Mouse (Mus musculus) liver, embryonic 13.5 days (tissue): ENCODE data around the gene Ear14. TPM values are rescaled to one million over a fixed set of nuclear protein-coding genes. Genes with fewer than 3 reads are reported as not detected.
"Not testable (repeated sequence)": the region's sequence is repeated elsewhere in the genome, so short reads cannot be mapped to it uniquely, and the experiment has no call there.

Source experiments
- ATAC-seq: fragments of 200-750 bp; cut with Nextera tagmentation; 2 replicates; pipeline ENCODE4 v1.8.0; 2017; ENCODE audit warnings: low read depth, mild to moderate bottlenecking, moderate number of reproducible peaks, moderate library complexity
- DNase-seq: peaks from one replicate; pipeline ENCODE4 v3.0.0; 2022
- H3K27ac ChIP-seq: fragments of 300-500 bp; sonication (generic); 2 replicates; pipeline ENCODE4 v1.5.1; 2015; ENCODE audit warnings: moderate library complexity, mild to moderate bottlenecking, inconsistent platforms
- H3K27me3 ChIP-seq: fragments of 300-500 bp; sonication (generic); 2 replicates; pipeline ENCODE4 v1.6.1; 2015; ENCODE audit warnings: mild to moderate bottlenecking, inconsistent platforms
- H3K36me3 ChIP-seq: fragments of 300-500 bp; sonication (generic); 2 replicates; pipeline ENCODE4 v1.6.1; 2015; ENCODE audit warnings: mild to moderate bottlenecking, inconsistent platforms
- H3K4me1 ChIP-seq: fragments of 300-500 bp; sonication (generic); replicated peaks from 2 replicates; pipeline ENCODE4 v1.6.1; 2015; ENCODE audit warnings: inconsistent platforms
- H3K4me2 ChIP-seq: fragments of 300-500 bp; sonication (generic); 2 replicates; pipeline ENCODE4 v1.6.1; 2015; ENCODE audit warnings: inconsistent platforms, mild to moderate bottlenecking, moderate library complexity
- H3K4me3 ChIP-seq: fragments of 300-500 bp; sonication (generic); replicated peaks from 2 replicates; pipeline ENCODE4 v1.5.1; 2015; ENCODE audit warnings: mild to moderate bottlenecking, inconsistent platforms
- H3K9ac ChIP-seq: fragments of 300-500 bp; sonication (generic); 2 replicates; pipeline ENCODE4 v1.6.1; 2015; ENCODE audit warnings: mild to moderate bottlenecking, inconsistent platforms
- H3K9me3 ChIP-seq: fragments of 300-500 bp; sonication (generic); replicated peaks from 2 replicates; pipeline ENCODE4 v1.6.1; 2016; ENCODE audit warnings: inconsistent platforms
- WGBS: fragments of 180-500 bp; shearing (Covaris S2); methylation state at CpG from one replicate; pipeline ENCODE4 v1.1.7; 2015; ENCODE audit not compliant: insufficient replicate concordance; 5-methylcytosine and 5-hydroxymethylcytosine counted together
- polyA plus RNA-seq: library from polyadenylated mRNA; unstranded; fragments of >200 nt; fragmentation: Nextera tagmentation; extraction: Ambion mirVana; gene quantifications from 2 replicates; pipeline ENCODE4 v1.2.1, GENCODE M21; 2015

The Ear14 gene
- not detected in 2 replicates for polyA plus RNA-seq

DNA sequence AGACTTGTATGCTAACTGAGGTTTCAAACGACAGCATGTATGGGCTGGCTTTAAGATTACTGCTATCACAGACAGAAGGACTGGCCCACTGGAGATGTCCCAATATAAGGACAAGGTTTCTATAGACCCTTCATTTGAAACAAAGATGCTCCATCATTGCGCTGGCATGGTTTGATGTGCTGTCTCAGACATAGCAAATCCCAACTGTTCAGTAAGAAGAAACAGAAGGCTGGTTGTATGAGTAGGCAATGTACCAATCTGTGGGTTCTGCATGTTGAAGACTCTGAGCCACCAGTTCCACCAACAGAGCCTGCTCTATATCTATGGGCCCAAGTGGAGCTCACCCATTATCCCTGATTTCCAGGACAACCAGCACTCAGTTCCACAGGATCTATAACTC is at the start of gene Ear14:
Ear14 (plus strand) TSS at position 277 of the 400 bp plus-strand sequence.
- no peak within 1 kb of the TSS for H3K9ac ChIP-seq
- 64% methylated on average over 2 of the region's 2 CpGs for whole genome bisulfite sequencing
- H3K27me3 ChIP-seq, result no peaks in the 10 kb centered on the region
- no peak within 1 kb of the TSS for H3K4me3 ChIP-seq
- DNase-seq (no peak), ATAC-seq (no peak)
- no peaks in the 10 kb centered on the region for H3K36me3 ChIP-seq
- no peak within 1 kb of the TSS for H3K27ac ChIP-seq
- H3K4me2 ChIP-seq, result no peak within 1 kb of the TSS
- H3K4me1 ChIP-seq, result no peaks in the 10 kb centered on the region
- H3K9me3 ChIP-seq, result no peaks in the 10 kb centered on the region

DNA sequence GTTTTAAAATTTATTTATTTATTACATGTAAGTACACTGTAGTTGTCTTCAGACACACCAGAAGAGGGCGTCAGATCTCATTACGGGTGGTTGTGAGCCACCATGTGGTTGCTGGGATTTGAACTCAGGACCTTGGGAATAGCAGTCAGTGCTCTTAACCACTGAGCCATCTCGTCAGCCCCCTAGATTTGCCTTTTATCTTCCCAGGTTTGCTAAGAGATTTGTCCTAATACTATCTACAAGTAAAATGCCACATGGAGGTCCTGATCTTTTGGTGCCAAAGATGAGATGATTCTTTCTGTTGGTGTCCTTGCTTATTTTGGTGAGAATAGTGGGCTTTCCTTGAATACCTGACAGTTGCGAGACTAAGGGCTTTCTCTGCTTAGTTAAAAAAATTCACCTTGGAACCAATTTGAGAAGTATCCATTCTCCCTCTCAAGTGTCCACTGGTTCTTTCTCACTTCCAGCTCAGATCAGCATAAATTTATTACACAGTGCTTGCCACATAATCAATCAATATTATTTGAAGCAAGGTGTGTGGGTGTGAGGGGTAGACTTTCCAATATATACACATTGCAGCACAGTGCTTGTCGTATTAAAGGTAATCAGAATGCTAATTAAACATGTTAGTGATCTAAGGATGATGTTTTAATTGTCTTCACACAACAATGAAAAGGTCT is 47.0 kb upstream of the Ear14 start:
- H3K27me3 ChIP-seq, result no peaks in the 10 kb centered on the region
- DNase-seq, result no peak
- no peak overlapping the region for H3K4me3 ChIP-seq
- H3K4me2 ChIP-seq, result no peak overlapping the region
- no peak overlapping the region for H3K9ac ChIP-seq
- H3K9me3 ChIP-seq, result no peaks in the 10 kb centered on the region
- H3K27ac ChIP-seq, result no peak overlapping the region
- peaks cover 41% of the 10 kb centered on the region for H3K4me1 ChIP-seq
- H3K36me3 ChIP-seq, result no peaks in the 10 kb centered on the region
- ATAC-seq, result no peak
- 74% methylated on average over 5 of the region's 5 CpGs for WGBS

DNA sequence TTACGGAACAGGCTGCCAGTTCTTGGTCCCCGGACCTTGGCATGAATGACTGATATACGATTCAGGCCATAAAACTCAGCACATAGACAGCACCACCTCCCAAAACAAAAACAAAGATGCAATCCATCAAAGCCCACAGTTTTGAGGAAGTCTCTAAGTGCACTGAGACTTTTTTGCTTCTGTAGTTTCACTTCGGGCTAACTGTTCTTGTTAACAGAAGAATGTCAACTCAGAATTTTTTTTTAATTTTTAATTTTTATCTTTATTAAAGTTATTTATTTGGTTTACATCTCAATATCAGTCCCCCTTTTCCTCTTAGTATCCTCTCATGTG is 46.5 kb upstream of the Ear14 start:
- WGBS, result 61% methylated on average over 4 of the region's 4 CpGs
- H3K27me3 ChIP-seq, result no peaks in the 10 kb centered on the region
- H3K27ac ChIP-seq, result no peak overlapping the region
- no peak for DNase-seq
- H3K9me3 ChIP-seq, result no peaks in the 10 kb centered on the region
- peaks cover 39% of the 10 kb centered on the region for H3K4me1 ChIP-seq
- H3K4me2 ChIP-seq, result no peak overlapping the region
- H3K36me3 ChIP-seq, result no peaks in the 10 kb centered on the region
- H3K4me3 ChIP-seq, result no peak overlapping the region
- ATAC-seq, result no peak
- no peak overlapping the region for H3K9ac ChIP-seq

DNA sequence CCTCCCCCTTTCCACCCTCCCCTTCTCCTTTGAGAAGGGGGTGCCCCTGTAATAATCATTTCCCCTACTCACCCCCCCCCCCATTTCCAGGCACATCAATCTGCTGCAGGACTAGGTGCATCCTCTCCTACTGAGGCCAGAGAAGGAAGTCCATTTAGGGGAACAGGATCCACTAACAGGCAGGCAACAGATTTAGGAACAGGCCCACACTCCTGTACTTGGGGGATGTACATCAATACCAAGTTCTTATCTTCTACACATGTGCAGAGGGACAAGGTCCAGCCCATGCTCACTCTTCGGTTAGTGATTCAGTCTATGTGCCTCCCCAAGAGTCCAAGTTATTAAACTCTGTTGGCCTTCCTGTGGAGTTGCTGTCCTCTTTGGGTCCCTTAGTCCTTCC is 46.1 kb upstream of the Ear14 start:
- H3K36me3 ChIP-seq, result no peaks in the 10 kb centered on the region
- no peak overlapping the region for H3K4me2 ChIP-seq
- H3K27ac ChIP-seq, result no peak overlapping the region
- no peaks in the 10 kb centered on the region for H3K9me3 ChIP-seq
- no peaks in the 10 kb centered on the region for H3K27me3 ChIP-seq
- 46% methylated on average over 1 of the region's 1 CpGs for WGBS
- H3K9ac ChIP-seq, result no peak overlapping the region
- no peak for DNase-seq
- no peak for ATAC-seq
- no peak overlapping the region for H3K4me3 ChIP-seq
- peaks cover 35% of the 10 kb centered on the region for H3K4me1 ChIP-seq

DNA sequence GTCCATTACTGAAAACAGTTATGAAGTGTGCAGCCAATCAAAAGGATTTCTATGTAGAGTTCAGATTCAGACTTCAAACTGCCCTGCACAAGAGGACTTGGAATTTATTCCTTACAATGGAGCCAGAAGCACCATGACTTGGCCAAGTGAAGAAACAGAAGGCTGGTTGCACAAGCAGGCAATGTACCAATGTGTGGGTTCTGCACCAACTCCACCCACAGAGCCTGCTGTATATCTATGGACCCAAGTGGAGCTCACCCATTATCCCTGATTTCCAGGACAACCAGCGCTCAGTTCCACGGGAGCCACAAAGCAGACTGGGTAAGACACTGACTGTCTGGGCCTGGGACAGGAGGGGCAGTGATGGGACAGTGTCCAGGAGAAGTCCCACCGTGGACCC is 41.2 kb upstream of the Ear14 start, which contains the start of gene Rnase2b:
Rnase2b (plus strand) TSS at position 285 of the 400 bp plus-strand sequence.
- H3K36me3 ChIP-seq, H3K27ac ChIP-seq, H3K27me3 ChIP-seq, H3K9ac ChIP-seq, H3K4me3 ChIP-seq, H3K9me3 ChIP-seq, ATAC-seq, H3K4me2 ChIP-seq, DNase-seq: not testable (repeated sequence)
- WGBS, result 75% methylated on average over 3 of the region's 3 CpGs
- H3K4me1 ChIP-seq, result peaks cover 18% of the 10 kb centered on the region

DNA sequence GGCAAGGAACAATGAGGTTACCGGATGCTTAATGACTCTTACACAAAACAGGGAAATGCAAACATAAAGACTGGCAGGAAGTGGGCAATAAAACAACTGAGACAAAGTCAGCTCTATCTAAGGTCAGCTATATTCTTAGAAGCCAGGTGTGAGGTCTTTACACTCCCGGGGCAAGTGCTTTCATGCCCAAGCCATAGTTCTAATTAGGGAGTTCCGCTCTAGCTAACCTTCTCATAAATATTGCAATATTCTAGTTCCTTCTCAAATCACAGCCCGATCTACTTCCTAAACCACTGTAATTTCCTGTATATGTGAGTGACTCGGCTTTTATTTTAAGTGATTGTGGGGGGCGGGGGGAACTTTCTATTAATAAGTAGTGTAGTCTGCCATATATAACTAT is 39.9 kb upstream of the Ear14 start:
- not testable (repeated sequence) for H3K9ac ChIP-seq, H3K36me3 ChIP-seq, DNase-seq, H3K4me3 ChIP-seq, H3K4me2 ChIP-seq, ATAC-seq, H3K9me3 ChIP-seq, H3K27ac ChIP-seq, H3K27me3 ChIP-seq
- H3K4me1 ChIP-seq, result peaks cover 14% of the 10 kb centered on the region
- WGBS, result 78% methylated on average over 6 of the region's 6 CpGs

DNA sequence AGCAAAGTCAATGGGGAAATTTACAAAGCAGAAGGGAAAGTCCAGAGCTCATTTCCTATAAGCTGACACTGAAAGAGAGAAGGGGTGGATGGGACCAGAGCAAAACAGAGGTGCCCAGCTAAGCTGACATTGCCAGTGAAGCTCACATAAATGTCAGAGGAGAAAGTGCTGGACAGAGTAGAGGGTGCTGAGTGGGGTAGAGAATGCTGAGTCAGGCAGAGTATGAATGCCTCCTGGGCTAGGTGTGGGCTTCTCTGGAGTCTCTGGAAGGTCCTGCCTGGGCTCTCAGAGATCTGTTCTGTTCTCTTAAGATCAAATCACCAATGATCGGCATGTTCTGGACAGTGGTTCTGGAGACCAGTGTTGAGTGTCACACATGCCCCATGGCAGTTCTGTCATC is 37.8 kb upstream of the Ear14 start:
- Histone ChIP-seq H3K36me3 (no peaks in the 10 kb centered on the region), H3K27ac (no peak overlapping the region), H3K9me3 (no peaks in the 10 kb centered on the region), H3K4me3 (no peak overlapping the region), H3K4me1 (peaks cover 9% of the 10 kb centered on the region), H3K9ac (no peak overlapping the region), H3K4me2 (no peak overlapping the region), H3K27me3 (no peaks in the 10 kb centered on the region)
- DNase-seq (no peak), ATAC-seq (no peak; the same call in 1 of the 2 replicates)
- 81% methylated on average over 1 of the region's 1 CpGs for WGBS

DNA sequence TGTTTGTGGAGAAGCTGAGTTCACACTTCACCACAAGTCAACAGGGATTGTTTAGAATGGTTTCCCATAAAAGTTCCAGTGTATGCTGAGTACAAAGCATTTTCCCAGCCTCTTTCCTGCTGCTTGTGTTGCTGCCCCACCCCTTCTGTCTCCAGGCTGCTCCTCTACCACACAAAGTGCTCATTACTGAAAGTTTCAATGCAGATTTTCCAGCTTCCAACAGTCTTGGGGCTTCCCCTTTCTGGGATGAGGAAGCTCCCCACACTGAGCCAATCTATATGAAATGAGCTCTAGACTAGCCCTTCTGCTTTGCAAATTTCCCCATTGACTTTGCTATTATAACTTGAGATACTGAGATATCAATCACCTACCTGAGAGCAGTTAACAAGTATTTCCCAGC is 37.1 kb upstream of the Ear14 start:
- Histone ChIP-seq H3K27me3 (no peaks in the 10 kb centered on the region), H3K27ac (no peak overlapping the region), H3K9ac (no peak overlapping the region), H3K4me1 (peaks cover 9% of the 10 kb centered on the region), H3K9me3 (no peaks in the 10 kb centered on the region), H3K4me2 (no peak overlapping the region), H3K4me3 (no peak overlapping the region), H3K36me3 (no peaks in the 10 kb centered on the region)
- no peak for DNase-seq
- ATAC-seq, result no peak

DNA sequence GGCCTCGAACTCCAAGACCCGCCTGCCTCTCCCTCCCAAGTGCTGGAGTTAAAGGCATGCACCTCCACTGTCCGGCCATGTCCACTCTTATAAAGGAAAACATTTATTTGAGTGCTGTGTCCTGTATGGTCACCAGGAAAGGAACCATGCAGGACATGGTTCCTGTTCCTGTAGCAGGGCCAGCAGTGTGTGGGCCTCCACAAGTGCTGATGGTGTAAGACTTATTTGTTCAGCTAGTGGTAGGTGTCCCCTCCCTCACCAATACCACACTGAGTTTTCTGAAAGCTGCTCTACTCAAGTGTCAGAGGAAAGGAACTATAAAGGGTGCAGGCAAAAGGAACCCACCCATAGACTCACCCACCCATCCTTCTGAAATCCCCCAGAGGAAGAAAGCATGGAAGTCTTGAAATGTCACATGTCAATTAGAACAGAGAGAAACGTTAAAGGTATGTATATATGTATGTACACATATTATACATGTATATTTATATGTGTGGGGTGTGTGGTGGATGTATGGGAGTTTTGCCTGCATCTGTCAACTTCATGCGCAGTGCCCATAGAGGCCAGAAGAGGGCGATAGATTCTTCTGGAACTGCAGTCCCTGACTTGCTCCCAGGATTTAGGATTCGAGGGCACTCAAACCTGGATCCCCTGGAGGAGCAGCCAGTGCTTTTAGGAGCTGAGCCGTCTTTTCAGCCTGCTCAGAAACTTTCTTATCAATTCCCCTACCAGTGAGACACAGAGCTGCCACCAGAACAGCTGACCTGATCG is 30.9 kb upstream of the Ear14 start:
- not testable (repeated sequence) for H3K9me3 ChIP-seq, H3K4me1 ChIP-seq, H3K27ac ChIP-seq, H3K27me3 ChIP-seq, H3K4me3 ChIP-seq, H3K36me3 ChIP-seq, H3K9ac ChIP-seq, ATAC-seq
- 0 out of 2 replicates have a peak overlapping the region, but pooled peaks have one; percentile 14 for H3K4me2 ChIP-seq
- 32% methylated on average over 9 of the region's 9 CpGs for WGBS
- peak; percentile 43 for DNase-seq

DNA sequence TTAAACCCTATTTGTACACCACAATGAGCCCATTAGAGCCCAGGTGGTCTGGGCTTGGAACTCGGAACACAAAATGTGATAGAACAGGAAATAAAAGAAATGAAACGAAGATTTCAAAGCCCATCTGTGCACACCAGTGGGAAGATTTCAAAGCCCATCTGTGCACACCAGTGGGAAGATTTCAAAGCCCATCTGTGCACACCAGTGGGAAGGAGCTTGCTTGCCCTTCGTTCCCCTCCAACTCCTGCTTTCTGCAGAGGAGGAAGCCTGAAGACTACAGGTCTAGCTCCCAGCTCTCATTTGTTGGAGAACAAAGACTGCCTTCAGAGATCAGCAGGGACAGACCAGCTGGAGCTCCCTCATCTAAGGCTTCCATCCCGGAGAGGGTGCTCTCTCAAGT is 30.2 kb upstream of the Ear14 start:
- H3K9ac ChIP-seq, H3K36me3 ChIP-seq, H3K4me1 ChIP-seq, H3K27ac ChIP-seq, H3K9me3 ChIP-seq, H3K4me3 ChIP-seq, DNase-seq, ATAC-seq, H3K27me3 ChIP-seq: not testable (repeated sequence)
- 48% methylated on average over 4 of the region's 4 CpGs for WGBS
- H3K4me2 ChIP-seq, result 0 out of 2 replicates have a peak overlapping the region, but pooled peaks have one; percentile 14

DNA sequence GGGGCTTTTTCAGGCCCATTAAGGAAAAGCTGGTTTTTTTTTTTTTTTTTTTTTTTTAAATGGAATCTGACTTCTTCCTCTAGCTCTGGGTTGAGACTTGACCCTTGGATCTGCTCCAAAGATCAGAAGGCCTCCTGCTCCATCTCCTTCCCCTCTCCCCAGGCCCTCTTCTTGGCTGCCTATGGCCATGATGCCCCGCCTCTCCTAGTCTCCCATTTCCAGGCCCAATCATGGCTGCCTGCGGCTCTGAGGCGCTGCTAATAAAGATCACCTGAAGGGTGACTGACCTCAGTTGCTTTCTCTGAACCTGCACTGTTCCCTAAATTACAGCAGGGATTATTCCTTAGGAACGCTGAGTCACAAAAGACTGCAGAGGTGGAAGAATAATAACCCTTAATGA is 29.3 kb upstream of the Ear14 start:
- Histone ChIP-seq H3K9ac (no peak overlapping the region), H3K4me3 (no peak overlapping the region), H3K27ac (no peak overlapping the region), H3K9me3 (no peaks in the 10 kb centered on the region), H3K4me2 (no peak overlapping the region), H3K4me1 (no peaks in the 10 kb centered on the region), H3K27me3 (no peaks in the 10 kb centered on the region), H3K36me3 (no peaks in the 10 kb centered on the region)
- DNase-seq (no peak), ATAC-seq (no peak)
- WGBS, result 77% methylated on average over 4 of the region's 4 CpGs

DNA sequence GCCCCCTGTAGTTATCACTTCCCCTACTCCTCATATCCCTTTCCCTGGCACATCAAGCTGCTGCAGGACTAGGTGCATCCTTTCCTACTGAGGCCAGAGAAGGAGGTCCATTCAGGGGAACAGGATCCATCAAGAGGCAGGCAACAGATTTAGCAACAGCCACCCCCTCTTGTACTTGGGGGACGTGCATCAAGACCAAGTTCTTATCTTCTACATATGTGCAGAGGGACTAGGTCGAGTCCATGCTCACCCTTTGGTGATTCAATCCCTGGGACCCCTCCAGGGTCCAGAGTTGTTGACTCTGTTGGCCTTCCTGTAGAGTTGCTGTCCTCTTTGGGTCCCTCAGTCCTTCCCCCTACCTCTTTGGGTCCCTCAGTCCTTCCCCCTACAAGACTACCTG is 22.1 kb upstream of the Ear14 start:
- H3K4me1 ChIP-seq, H3K4me2 ChIP-seq, H3K4me3 ChIP-seq, H3K9ac ChIP-seq, H3K36me3 ChIP-seq, ATAC-seq, H3K9me3 ChIP-seq, H3K27me3 ChIP-seq, DNase-seq, H3K27ac ChIP-seq: not testable (repeated sequence)
- 40% methylated on average over 2 of the region's 2 CpGs for WGBS
